Mouse (Mus musculus): ENCODE data around the gene Best3. TPM values are rescaled to one million over a fixed set of nuclear protein-coding genes. Genes with fewer than 3 reads are reported as not detected.
"Not testable (repeated sequence)": the region's sequence is repeated elsewhere in the genome, so short reads cannot be mapped to it uniquely, and the experiment has no call there.

Gene Best3
- polyA plus RNA-seq, 1 experiment from 2014 or later, result 0.10 TPM

GRCm38 (mm10) chr10:117011047-117011446 is 24.9 kb downstream of the Best3 start:
- Histone ChIP-seq H3K27me3 (0 out of 2 replicates have a peak, but pooled peaks cover 3% of the 10 kb centered on the region), H3K9me3 (no peaks in the 10 kb centered on the region), H3K9ac (replicated peaks) (no peak overlapping the region), H3K4me1 (peaks cover 5% of the 10 kb centered on the region; the same call in 1 of the 2 replicates), H3K27ac (replicated peaks) (no peak overlapping the region), H3K36me3 (no peaks in the 10 kb centered on the region), H3K4me2 (replicated peaks) (no peak overlapping the region), H3K4me3 (no peak overlapping the region)
- ATAC-seq (ENCODE audit: low FRiP score, low read depth), result no peak
- 40% methylated on average over 8 of the region's 8 CpGs for WGBS

DNA sequence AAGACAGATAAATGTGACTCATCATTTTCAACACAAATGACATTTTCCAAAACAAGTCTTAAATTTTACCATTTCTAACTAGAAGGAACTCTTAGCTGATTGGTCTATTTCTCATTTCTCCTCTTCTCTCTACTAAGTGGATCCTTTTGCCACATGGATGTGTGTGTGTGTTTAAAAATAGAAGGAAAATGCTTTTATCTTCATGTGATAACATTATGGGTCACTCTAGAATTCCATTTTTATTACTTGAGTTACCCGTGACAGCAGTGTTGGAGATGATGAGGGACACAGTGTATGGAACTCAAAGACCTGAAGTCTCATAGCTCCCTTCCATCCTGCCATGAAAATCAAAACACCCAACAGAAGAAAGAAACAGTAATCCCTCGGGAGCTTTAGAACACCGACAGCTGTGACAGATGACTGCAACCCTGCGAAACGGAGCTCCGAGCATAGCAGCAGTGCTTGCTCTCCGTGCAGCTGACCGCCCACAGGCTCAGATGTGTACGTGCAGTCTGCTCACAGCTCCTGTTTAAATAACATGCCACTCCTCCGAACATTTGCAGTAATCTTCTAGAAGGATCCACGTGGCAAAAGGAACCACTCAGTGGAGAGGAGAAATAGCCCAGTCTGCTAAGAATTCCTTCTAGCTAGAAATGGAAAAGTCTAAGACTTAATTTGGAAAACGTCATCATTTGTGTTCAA is 27.7 kb downstream of the Best3 start:
- Histone ChIP-seq H3K9ac (replicated peaks) (no peak overlapping the region), H3K9me3 (no peaks in the 10 kb centered on the region), H3K27ac (replicated peaks) (no peak overlapping the region), H3K36me3 (no peaks in the 10 kb centered on the region), H3K27me3 (0 out of 2 replicates have a peak, but pooled peaks cover 3% of the 10 kb centered on the region), H3K4me2 (replicated peaks) (peak overlapping the region; percentile 13; the same call in 1 of the 2 replicates), H3K4me1 (peaks cover 16% of the 10 kb centered on the region), H3K4me3 (no peak overlapping the region)
- WGBS, result 31% methylated on average over 12 of the region's 12 CpGs
- peak; percentile 86 for ATAC-seq (ENCODE audit: low FRiP score, low read depth)

DNA sequence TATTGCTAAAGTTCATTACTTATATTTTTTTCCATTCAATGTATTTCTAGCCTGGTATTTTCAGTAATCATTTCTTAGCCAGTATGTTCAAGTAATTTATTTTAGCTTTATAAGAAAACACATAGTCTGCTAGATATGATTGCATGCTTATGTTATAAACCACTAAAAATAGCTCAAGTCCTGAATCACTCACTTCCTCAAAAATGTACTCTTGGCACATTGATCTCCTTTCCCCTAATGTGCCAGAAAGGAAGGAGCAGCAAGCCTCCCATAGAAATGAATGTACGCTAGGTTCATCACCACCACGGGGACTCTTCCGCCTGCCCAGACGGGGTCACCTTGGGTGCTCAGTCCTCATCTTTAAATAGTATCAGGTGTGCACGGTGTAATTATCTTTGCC is 28.5 kb downstream of the Best3 start:
- no peaks in the 10 kb centered on the region for H3K9me3 ChIP-seq
- no peak for ATAC-seq (ENCODE audit: low FRiP score, low read depth)
- no peaks in the 10 kb centered on the region for H3K36me3 ChIP-seq
- no peak overlapping the region for H3K4me2 ChIP-seq (replicated peaks)
- no peak overlapping the region for H3K4me3 ChIP-seq
- no peak overlapping the region for H3K9ac ChIP-seq (replicated peaks)
- WGBS, result 91% methylated on average over 5 of the region's 5 CpGs
- H3K4me1 ChIP-seq, result peaks cover 16% of the 10 kb centered on the region
- H3K27ac ChIP-seq (replicated peaks), result no peak overlapping the region
- 0 out of 2 replicates have a peak, but pooled peaks cover 3% of the 10 kb centered on the region for H3K27me3 ChIP-seq

DNA sequence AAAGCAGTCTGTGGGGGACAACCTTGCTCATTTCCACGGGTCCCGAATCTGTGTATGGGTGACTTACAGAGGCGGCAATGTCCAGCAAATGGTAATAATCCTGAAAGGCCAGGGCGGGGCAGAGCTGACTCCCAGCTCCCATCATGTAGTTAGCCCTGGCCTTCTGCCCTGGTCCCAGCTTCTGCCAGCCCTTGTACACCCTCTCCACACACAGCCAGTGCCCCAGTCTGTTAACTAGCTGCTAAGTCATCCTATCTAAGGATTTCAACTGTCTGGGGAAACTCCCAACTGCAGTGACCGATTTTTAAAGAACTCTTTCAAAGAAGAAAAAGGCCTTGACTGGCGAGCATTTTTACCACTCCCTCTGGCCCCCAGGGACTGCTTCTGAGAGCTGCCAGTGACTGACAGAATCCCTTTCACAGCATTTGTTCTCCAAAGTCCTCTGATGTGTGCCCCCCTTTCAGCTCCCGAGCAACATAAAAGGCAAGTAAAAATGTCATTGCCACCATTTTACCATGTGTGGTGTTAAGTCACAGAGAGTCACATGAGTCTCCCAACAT is 32.2 kb downstream of the Best3 start:
- Histone ChIP-seq H3K4me1 (peaks cover 22% of the 10 kb centered on the region), H3K36me3 (no peaks in the 10 kb centered on the region), H3K9ac (replicated peaks) (no peak overlapping the region), H3K9me3 (no peaks in the 10 kb centered on the region), H3K4me2 (replicated peaks) (no peak overlapping the region), H3K4me3 (no peak overlapping the region), H3K27me3 (peaks cover 16% of the 10 kb centered on the region), H3K27ac (replicated peaks) (no peak overlapping the region)
- WGBS, result 51% methylated on average over 7 of the region's 7 CpGs
- no peak for ATAC-seq (ENCODE audit: low FRiP score, low read depth)

GRCm38 (mm10) chr10:117021020-117021754 is 35.1 kb downstream of the Best3 start:
- Histone ChIP-seq H3K9ac (replicated peaks) (no peak overlapping the region), H3K4me1 (peaks cover 17% of the 10 kb centered on the region), H3K4me3 (no peak overlapping the region), H3K9me3 (no peaks in the 10 kb centered on the region), H3K36me3 (no peaks in the 10 kb centered on the region), H3K27ac (replicated peaks) (no peak overlapping the region), H3K27me3 (peaks cover 31% of the 10 kb centered on the region), H3K4me2 (replicated peaks) (0 out of 2 replicates have a peak overlapping the region, but pooled peaks have one; percentile 11)
- WGBS, result 21% methylated on average over 21 of the region's 21 CpGs
- peak; percentile 70 for ATAC-seq (ENCODE audit: low FRiP score, low read depth)

GRCm38 (mm10) chr10:117023693-117024092 is 37.6 kb downstream of the Best3 start:
- no peak for ATAC-seq (ENCODE audit: low FRiP score, low read depth)
- Histone ChIP-seq H3K9ac (replicated peaks) (no peak overlapping the region), H3K4me2 (replicated peaks) (no peak overlapping the region), H3K36me3 (no peaks in the 10 kb centered on the region), H3K4me3 (no peak overlapping the region), H3K27ac (replicated peaks) (no peak overlapping the region), H3K9me3 (no peaks in the 10 kb centered on the region), H3K4me1 (peaks cover 8% of the 10 kb centered on the region), H3K27me3 (peaks cover 31% of the 10 kb centered on the region)
- 70% methylated on average over 16 of the region's 16 CpGs for WGBS

- not testable (repeated sequence) for H3K36me3 ChIP-seq; H3K27ac ChIP-seq (replicated peaks); ATAC-seq (ENCODE audit: low FRiP score, low read depth); H3K4me1 ChIP-seq; H3K9me3 ChIP-seq; H3K9ac ChIP-seq (replicated peaks); H3K4me2 ChIP-seq (replicated peaks); H3K4me3 ChIP-seq
- peaks cover 31% of the 10 kb centered on the region for H3K27me3 ChIP-seq
Observed at GRCm38 (mm10) chr10:117025776-117026175, 39.7 kb downstream of the Best3 start.

DNA sequence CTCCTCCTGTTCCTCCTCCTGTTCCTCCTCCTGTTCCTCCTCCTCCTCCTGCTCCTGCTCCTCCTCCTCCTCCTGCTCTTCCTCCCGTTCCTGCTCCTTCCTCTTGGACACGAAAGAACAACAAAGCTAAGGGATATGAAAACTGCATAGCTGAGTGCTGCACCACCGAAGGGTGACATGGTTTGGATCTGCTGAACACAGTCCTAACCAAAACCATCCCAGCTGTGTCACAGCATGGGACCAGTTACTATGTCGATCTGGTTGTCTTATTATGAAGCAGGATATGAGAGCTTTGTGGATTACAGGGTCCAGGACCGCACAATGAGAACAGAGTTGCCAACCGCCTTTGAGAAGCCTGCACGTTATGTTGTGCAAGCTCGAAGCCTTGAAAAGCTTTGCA is 40.1 kb downstream of the Best3 start:
- WGBS, result 80% methylated on average over 8 of the region's 8 CpGs
- Histone ChIP-seq H3K4me3 (no peak overlapping the region), H3K4me1 (peaks cover 2% of the 10 kb centered on the region), H3K9ac (replicated peaks) (no peak overlapping the region), H3K36me3 (no peaks in the 10 kb centered on the region), H3K27me3 (peaks cover 28% of the 10 kb centered on the region), H3K9me3 (no peaks in the 10 kb centered on the region), H3K27ac (replicated peaks) (no peak overlapping the region), H3K4me2 (replicated peaks) (no peak overlapping the region)
- ATAC-seq (ENCODE audit: low FRiP score, low read depth), result no peak

GRCm38 (mm10) chr10:117031160-117031559 is 45.0 kb downstream of the Best3 start:
- Histone ChIP-seq H3K4me1 (peaks cover 6% of the 10 kb centered on the region; the same call in 1 of the 2 replicates), H3K9me3 (no peaks in the 10 kb centered on the region), H3K4me2 (replicated peaks) (no peak overlapping the region), H3K4me3 (no peak overlapping the region), H3K36me3 (no peaks in the 10 kb centered on the region), H3K27me3 (no peaks in the 10 kb centered on the region), H3K27ac (replicated peaks) (no peak overlapping the region), H3K9ac (replicated peaks) (no peak overlapping the region)
- ATAC-seq (ENCODE audit: low FRiP score, low read depth), result no peak
- 89% methylated on average over 3 of the region's 3 CpGs for WGBS

GRCm38 (mm10) chr10:117033785-117034184 is 47.7 kb downstream of the Best3 start:
- Histone ChIP-seq H3K9ac (replicated peaks) (no peak overlapping the region), H3K9me3 (no peaks in the 10 kb centered on the region), H3K4me2 (replicated peaks) (no peak overlapping the region), H3K4me3 (no peak overlapping the region), H3K36me3 (no peaks in the 10 kb centered on the region), H3K4me1 (peaks cover 6% of the 10 kb centered on the region; the same call in 1 of the 2 replicates), H3K27me3 (no peaks in the 10 kb centered on the region), H3K27ac (replicated peaks) (no peak overlapping the region)
- 25% methylated on average over 8 of the region's 8 CpGs for WGBS
- no peak for ATAC-seq (ENCODE audit: low FRiP score, low read depth)

GRCm38 (mm10) chr10:117040355-117040754 is 54.2 kb downstream of the Best3 start:
- no peak for ATAC-seq (ENCODE audit: low FRiP score, low read depth)
- no peak overlapping the region for H3K9ac ChIP-seq (replicated peaks)
- 66% methylated on average over 6 of the region's 6 CpGs for WGBS
- no peak overlapping the region for H3K4me2 ChIP-seq (replicated peaks)
- peaks cover 7% of the 10 kb centered on the region; the same call in 1 of the 2 replicates for H3K4me1 ChIP-seq
- H3K9me3 ChIP-seq, result no peaks in the 10 kb centered on the region
- H3K36me3 ChIP-seq, result no peaks in the 10 kb centered on the region
- H3K27ac ChIP-seq (replicated peaks), result no peak overlapping the region
- H3K4me3 ChIP-seq, result no peak overlapping the region
- 0 out of 2 replicates have a peak, but pooled peaks cover 5% of the 10 kb centered on the region for H3K27me3 ChIP-seq

GRCm38 (mm10) chr10:117042295-117042694 is 56.2 kb downstream of the Best3 start:
- 0 out of 2 replicates have a peak, but pooled peaks cover 5% of the 10 kb centered on the region for H3K27me3 ChIP-seq

More at GRCm38 (mm10) chr10:117042295-117042694, 56.2 kb downstream of the Best3 start:
- Histone ChIP-seq H3K36me3 (no peaks in the 10 kb centered on the region), H3K27ac (replicated peaks) (no peak overlapping the region), H3K4me1 (peaks cover 11% of the 10 kb centered on the region; the same call in 1 of the 2 replicates), H3K9ac (replicated peaks) (no peak overlapping the region), H3K4me3 (no peak overlapping the region), H3K4me2 (replicated peaks) (no peak overlapping the region), H3K9me3 (no peaks in the 10 kb centered on the region)
- no peak for ATAC-seq (ENCODE audit: low FRiP score, low read depth)
- whole genome bisulfite sequencing, result 90% methylated on average over 14 of the region's 14 CpGs
